Mouse (Mus musculus) adrenal gland, adult 8-10 months (tissue): ENCODE results near the gene Fam170b. TPM values are rescaled to one million over a fixed set of nuclear protein-coding genes. Genes with fewer than 3 reads are reported as not detected.

Source experiments
- DNase-seq: peaks from one replicate; pipeline ENCODE4 v3.0.0; 2022
- total RNA-seq, 4 experiments: library from RNA; stranded (reverse); gene quantifications; 2 replicates each; pipeline ENCODE4 v1.2.4; 2022

The Fam170b gene
- under 1 TPM; 0.13 to 0.28 (median 0.19) TPM for total RNA-seq

DNA sequence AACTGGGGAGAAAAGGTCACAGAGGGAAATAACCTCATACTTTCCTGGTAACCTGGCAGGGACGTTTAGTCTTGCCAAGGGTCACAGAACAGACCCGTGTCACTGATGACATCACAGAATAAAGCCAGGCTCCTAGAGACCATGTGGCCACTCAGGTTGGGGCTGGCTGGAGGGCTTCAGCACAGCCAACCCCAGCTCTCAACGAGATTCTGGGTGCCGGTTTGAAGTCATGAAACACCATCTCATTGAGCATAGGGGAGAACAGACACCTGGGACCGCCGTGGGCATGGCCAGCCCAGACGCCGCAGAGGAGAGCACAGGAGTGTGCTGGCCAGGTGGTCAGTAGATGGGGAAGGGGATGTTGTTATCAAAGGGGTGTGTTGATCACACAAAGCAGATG is at the start of gene Fam170b:
Gene Fam170b, plus strand, starts transcription at position 116 of the 400 bp plus-strand sequence.
- no peak for DNase-seq

DNA sequence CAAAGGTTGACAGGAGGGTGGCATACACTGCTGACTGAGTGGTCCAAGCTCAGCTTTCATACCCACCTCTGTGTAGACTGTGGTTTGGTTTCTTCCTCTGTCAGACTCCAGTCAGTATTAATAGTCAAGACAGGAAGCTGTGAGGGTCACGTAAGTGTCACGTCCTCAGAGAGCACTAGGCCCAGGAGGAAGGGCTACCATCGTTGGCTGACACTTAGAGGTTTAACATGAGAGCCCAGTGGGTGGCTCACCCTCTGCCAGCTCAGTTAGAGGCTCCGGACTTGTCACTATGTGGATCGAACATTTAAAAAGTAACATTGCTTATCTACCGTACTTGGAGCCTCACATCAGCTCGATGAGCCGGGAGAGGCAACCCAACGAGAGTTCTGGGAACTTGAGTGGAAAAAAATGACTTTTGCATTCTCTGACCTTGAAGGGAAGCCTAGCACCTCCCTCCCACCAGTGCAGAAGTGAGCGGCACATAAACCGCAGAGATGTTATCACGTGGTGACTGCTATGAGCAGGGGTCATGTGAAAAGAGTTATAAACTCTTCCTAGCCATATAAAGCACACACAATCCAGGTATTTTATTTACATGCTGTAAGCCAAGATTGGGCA is 49.5 kb upstream of the Fam170b start:
- DNase-seq: peak; percentile 15

DNA sequence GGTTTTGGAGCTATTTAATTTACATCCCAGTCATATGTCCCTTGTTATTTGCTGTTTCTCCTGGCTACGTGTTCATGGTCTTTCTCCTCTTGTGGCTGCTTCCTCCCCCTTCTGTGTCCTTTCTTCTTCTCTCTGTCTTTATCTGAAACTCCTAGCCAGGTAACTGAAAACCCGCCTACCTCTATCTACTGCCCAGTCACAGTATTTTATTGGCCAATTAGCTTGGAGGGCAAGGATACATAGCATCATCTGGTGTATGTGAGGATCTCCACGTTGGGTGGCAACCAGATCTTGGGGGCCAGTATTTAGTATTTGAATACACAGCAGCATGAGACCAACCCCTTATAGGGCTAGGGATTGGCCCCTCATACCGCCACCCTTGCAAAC is 49.0 kb upstream of the Fam170b start:
- no peak for DNase-seq

DNA sequence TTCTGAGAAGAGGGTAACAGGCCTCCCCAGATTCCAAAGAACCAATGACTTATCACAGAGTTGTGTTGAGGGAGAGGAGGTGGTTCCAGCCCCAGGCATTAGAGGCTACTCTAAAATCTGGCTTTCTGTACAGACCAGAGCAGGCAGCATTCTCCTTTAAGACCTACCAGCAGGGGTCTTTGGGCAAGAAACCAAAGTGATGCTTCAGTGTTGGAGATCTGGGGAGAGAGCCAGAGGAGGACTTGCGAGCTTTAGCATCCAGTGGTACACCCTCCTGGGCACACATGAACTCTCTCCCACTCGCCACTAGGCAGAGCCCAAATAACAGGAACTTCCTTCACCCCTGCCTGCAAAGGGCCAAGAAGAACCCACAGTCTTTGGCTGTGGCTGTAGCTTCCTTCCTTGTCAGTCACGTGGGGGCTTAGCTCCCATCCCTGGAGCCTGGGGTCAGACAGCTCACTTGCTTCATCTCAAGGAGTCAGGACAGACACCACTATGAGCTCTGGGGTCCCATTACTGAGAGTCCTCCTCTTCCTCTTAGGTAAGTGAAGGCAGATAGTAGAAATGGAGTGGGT is 48.1 kb upstream of the Fam170b start, which contains the start of gene Tmem273:
Gene Tmem273, plus strand, starts transcription at position 408 of the 575 bp plus-strand sequence.
- no peak for DNase-seq

DNA sequence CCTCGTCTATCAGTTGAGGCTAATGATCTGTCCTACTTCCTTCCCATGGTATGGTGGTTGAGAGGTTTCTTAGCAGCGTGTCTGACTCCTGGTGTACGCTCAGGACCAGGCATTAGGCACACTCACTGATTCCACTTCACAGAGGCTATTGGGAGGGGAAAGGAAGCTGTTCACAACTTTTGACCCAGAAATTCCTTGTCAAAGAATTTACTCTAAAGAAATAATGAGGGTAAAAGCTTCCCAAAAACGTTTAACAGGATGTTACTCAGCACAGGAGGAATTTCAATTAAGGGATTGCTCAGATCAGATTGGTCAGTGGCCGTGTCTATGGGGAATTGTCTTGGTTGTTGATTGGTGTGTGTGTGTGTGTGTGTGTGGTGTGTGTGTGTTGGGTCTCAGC is 46.1 kb upstream of the Fam170b start:
- DNase-seq: no peak

DNA sequence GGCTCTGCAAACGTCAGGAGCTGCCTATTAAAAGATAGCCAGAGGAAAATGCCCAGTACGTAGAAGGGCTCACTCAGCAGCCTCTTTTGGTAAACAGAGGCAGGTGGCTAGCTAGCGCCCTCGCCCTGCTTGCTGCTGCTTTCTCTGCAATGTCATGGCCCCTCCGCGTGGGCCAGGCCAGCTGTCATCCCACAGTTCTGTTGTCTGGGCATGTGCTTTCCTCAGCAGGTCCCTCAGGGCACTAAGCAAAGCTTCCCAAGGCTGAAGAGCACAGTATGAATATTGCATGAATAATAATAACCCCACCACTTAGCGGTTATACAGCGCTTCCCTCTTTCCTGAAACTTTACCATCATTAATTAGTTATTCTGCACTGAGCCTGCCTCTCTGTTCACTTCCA is 37.4 kb upstream of the Fam170b start:
- DNase-seq: no peak

DNA sequence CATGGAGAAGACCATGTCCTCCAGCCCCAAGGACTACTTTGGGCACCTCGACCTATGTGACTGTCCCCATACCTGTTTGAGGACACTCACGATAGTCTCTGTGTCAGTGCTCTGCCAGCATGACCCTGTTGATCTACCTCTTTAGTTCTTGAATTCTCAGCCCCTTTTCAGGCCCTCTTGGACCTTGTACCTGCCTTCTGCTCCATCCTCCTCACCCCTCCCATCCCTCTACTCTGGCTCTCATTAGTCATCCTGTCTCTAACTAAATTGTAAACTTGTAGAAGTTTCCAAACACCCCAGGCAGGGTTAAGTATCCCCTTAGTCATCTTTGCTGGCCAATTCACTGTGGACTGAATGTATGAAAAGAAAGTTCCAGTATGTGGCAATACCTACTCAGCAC is 36.0 kb upstream of the Fam170b start:
- DNase-seq: no peak

DNA sequence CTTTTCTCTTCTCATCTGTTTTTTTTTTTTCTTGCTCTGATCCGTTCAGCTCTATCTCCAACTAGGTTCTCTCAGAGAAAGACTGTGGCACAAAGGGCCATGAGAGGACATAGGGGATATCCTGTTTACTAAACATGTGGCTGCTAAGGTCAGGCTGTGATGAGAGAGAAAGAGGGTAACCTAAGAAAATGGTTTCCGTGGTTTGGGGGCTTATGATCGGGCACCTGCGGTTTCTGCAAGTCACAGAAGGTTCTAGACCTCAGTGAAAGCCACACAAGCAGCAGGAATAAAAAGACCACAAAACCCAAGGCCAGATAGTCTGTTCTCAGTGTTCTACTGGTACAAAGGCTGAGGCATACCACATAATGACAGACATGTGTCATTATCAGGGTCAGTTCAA is 35.4 kb upstream of the Fam170b start:
- DNase-seq: no peak

DNA sequence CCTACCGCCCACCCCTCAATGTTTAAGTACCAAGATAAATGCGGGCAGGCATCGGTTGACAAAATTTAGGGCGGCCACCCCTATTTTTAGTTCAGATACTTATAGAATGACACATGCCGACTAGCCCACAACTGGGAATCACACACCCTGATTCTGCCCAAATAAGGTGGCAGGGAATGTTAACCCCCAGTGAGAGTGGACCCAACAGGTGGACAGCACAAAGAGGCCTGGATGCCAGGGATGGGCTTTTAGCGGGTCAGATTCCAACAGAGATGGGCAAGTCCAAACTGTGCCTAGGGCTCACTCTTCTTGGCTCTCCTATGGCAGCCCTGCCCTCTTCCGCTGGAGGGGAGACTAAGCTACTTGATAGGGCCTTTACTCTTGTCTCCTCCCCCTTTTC is 33.7 kb upstream of the Fam170b start:
- no peak for DNase-seq

DNA sequence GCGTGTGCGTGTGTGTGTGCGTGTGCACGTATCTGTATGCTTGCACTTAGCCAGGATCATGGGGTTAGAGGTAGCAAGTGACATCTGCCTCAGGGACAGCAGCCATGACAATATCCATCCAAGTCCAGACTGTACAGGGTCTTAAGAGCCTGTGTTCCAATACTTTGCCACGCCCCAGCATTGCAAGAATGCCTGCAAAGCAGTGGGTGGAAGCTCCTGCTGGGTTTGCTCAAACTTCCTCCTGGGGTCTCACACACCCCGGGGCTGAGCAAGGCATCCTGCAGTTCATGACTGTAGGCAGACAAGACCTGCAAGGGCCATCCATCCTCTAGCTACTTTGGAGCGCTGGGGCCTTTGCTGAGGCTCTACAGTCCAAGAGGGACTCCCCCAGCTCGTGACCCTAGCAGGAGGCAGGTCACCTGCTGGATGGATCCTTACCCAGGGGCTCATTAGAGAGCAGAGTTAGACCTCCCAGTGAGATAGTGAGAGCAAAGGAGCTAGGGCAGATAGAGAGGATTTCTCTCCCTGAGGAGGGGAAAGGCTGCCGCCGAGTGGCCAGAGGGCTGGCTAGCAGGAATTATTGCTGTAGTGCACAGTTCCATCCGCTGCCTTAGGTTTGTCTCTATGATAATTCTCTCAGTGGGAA is 32.6 kb upstream of the Fam170b start:
- DNase-seq: no peak

DNA sequence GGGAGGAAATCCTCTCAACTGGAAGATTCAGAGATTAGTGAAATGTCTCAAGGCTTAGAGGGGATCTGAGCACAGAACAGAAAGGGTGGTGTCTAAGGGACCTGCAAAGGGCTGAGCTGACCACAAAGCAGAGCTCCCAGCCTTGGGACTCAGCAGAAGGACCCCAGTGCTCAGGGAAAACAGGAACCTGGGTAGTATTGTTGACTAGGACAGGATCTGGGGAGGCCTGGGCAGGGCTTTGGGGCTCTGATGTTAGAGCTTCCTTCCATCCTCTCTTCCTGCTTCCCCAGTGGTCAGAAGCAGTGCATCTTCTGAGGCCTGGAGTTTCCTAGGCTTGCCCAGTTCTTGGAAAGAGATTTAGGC is 32.1 kb upstream of the Fam170b start:
- no peak for DNase-seq

DNA sequence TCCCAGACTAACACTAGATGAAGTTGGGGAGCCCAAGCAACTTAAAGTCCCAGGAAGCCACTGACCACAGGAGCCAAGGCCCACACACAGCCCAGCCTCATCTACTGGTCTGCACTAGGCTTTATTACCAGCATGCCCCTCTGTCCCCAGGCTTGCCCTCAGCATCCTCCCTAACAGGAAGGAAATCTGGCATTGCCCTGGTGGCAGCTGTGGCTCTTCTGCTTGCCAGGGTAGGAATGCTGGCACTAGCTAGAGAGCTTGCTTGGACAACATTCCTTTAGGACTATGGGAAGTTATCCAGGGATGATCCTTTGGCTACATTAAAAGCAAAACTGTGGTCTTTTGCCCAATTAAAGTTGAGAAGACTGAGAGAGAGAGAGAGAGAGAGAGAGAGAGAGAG is 23.7 kb upstream of the Fam170b start:
- DNase-seq: no peak

DNA sequence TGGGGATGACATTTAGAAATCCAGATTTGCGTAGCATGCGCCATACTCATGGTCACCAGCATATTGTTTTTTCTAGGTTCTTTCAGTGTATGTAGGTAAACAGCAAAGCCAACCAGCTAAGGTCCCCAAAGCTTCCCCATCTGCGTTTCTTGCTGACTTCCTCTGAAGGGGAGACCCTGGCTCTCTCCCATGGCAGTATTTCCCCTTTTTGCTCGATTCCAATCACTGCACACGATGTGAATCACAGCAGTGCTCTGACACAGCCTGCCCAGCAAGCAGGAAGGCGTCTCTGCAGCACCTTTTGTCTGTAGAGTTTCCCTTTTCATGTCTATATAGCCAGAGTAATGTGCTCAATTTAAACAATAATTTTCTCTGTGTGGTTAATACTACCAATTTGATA is 21.3 kb upstream of the Fam170b start:
- no peak for DNase-seq

DNA sequence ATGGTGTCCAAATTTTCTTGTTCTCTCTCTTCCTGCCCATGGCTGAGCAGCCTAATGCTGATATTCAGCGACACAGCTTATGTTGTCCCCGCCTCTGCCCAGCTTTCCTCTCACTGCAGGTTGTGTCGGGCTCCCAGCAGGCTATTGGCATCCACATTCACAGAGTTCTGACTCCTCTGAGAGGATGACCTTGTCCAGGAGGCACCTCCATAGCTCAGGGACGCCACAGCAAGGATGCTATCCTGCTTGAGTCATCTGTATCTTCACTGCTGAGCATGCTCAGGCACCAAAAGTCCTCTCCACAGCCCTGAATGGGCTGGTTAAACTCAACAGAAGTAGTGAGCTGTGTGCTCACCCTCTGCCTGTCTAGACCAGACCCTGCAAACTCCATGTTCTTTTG is 18.8 kb upstream of the Fam170b start:
- no peak for DNase-seq

DNA sequence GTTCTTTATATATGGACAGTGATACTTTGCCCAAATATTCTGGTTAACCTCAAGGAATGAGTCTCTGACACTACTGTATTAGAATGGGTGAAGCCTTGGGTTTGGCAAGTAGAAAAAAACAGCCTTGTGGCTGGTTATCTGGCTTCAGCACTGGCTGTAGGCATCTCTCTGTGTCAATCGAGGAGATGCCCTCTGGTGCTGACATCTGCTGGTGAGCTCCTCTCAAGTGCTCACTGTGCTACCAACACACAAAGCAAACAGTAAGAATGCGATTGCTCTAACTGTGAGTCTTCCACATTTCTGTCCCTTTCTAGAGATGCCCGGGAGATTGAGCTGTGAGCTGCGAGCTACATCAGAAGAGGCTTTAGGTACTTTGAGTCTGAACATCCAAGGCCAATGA is 17.2 kb upstream of the Fam170b start:
- DNase-seq: no peak

DNA sequence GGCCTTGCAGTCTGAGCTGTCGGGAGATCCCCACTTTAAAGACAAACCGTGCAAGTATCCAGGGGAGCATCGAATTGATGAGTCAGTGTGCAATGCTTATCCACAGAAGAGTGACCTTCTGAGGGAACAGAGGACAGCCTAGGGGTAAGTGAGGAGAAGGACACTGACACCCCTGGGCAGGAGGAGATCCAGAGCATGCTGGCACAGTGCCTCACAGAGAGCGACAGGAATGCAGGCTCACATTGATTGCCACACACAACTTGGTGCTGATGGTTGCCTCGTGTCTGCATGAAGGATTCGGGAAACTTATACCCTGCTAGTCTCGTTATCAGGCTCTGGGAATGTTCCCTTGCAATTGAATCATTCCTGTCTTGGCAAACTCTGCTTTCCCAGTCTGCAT is 16.5 kb upstream of the Fam170b start:
- DNase-seq: peak; percentile 84

DNA sequence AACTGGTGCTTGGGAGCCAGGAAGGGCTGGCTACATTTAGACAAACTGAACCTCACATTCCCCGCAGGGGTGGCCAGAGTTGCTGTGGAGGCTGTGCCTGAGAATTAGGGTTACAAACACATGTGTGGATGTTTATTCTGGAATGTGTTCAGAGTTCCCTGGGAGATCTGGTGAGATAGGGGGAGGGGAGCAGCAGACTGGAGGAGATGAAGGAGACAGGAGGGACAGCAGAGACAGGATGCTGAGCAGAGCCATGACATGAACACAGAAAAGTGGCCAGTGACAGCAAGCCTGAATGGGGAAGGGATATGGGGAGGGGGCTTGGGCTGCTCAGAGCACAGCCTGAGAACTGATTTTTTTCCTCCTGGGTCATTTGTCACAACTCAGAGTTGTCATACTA is 14.5 kb upstream of the Fam170b start:
- DNase-seq: no peak

DNA sequence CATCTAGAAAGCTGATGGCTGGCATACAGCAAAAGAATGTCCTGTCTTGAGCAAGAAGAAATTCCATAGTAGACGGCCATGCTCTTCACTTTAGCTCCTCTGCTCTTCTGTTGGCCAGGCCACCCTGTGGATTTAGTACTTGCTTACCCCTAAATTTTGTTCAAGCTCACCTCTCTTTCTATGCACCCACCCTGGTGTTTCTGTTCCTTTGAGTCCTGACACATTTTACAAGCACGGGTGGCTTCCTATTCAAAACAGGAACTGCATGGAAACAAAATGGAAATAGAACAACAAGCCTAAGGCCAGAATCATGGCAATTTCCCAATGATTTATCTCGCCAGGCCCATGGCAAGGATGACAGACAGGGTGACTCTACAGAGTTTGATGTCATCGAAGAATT is 10.9 kb upstream of the Fam170b start:
- no peak for DNase-seq

DNA sequence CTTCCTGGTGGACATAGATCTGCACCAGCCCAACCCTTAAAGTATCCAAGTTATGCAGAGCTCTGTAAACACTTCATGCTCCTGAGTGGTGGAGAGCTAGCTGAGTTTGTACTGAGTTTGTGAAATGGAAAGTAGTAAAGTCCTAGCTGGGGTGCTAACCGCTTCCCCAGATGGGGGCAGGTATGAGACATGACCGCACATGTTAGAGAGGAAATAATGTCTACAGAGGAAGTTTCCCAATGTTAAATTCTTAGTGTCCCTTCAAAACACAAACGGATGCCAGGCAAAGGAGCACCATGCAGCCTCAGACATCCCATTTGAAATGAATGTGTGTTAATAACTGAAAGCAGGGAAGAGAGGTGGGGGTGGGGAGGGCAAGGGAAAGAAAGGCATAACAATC is 9.9 kb upstream of the Fam170b start:
- no peak for DNase-seq

DNA sequence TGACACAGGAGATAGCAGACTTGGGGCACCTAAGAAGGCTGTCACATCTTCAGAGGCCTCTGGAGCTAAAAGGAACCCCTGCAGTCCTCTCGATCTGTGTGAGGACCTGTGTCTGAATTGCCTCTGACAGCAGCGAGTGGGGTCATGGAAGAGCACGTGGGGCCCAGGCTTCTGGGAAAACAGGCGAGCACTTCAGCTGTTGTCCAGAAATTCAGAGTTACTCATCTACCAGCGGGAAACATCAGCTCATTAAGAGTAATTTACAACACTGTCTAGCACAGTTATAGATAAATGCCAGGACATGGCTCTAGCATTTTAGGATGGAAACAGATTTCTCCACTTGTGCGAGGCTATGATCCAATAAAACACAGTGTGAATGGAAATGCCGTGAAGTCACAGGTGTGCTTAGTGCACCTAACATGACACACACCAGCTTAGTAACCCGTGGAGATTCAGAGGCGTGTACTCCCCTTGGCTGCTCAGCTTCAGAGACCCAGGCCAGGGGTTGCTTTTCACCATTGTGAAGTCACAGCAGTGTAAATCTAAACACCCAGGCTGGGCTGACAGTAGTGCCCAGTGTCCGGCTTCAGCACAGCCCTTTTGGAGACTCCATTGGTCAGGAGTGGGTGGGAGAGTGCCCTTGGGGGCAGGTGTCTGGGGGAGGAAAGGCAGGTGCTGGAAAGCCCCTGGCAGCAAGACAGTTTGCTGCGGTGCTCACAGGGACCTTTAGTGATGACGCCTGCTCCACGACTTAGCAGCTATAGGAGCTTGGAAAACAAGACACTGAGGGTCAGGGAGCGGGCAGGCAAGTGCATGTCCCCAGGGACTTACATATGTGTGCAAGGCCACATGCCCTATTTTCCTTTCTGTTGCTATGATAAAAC is 9.3 kb upstream of the Fam170b start:
- DNase-seq: no peak

DNA sequence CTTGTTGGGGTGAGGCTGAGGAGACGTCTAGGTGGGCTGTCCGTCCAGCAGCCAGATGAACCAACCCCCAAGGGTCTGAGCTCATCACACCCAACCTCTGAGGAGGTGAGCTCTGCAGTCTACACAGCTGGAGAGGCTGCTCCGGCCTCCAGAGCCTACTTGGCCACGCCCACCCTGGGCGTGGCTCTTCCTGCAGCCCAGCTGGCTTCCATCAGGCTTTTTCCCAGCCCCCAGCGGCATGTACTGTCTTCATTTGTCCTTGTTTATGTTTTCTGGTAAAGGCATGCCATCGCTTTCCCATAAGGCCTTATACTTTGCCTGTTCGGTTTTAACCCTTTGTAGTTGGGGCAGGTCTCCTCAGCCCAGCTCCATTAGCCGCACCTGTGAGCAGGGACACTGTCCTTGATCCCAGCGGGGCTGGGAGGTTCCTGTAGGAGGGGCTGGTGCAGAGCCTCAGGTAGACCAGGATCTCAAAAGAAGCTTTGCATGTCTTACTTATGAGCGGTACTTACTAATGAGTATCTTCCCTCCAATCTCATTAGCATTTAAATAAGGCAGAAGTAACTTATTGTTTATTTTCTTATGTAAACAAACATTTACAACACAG is 8.2 kb upstream of the Fam170b start:
- DNase-seq: no peak

DNA sequence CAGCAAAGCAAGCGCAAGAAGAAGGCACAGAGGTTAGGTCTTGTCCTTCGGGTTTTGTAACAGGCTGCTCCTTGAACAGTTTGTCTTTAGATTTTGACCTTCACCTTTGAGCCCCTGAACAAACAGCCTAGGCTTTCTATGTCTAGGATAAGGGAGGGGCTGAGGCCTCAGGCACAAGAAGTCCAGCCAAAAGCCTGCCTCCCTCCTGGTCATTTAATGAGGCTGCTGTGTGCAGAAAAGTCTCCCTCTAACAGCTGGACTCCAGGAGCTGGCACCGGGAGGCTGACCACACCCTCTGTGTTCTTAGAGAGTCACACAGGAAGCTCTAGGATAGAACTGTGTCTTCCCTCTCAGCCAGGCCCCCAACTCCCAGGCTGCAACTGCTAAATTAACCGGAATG is 6.6 kb upstream of the Fam170b start:
- DNase-seq: no peak
